Mouse (Mus musculus): ENCODE results near the gene Lhx2. TPM values are rescaled to one million over a fixed set of nuclear protein-coding genes. Genes with fewer than 3 reads are reported as not detected.
A peak's percentile ranks its signal among the peaks of the same experiment; 100 is the strongest.

Lhx2 gene
- total RNA-seq, 2 experiments from 2014 or later, result not detected

GRCm38 (mm10) chr2:38346881-38347764 lies 8.0 kb downstream of the Lhx2 start:
- no peak for DNase-seq

GRCm38 (mm10) chr2:38347811-38348551 lies 8.9 kb downstream of the Lhx2 start:
- intact Hi-C loops (cut with DNase I), result no loop called here
- no peak for DNase-seq

More at GRCm38 (mm10) chr2:38346881-38347764, 8.0 kb downstream of the Lhx2 start:
- intact Hi-C loops (cut with DNase I), result no loop called here

GRCm38 (mm10) chr2:38348660-38349420 lies 9.8 kb downstream of the Lhx2 start:
- no peak for DNase-seq

GRCm38 (mm10) chr2:38349447-38350350 lies 10.6 kb downstream of the Lhx2 start:
- no peak for DNase-seq
- intact Hi-C loops (cut with DNase I), result no loop called here

More at GRCm38 (mm10) chr2:38348660-38349420, 9.8 kb downstream of the Lhx2 start:
- intact Hi-C loops (cut with DNase I), result no loop called here

- no peak for DNase-seq
- intact Hi-C loops (cut with DNase I), result no loop called here
Measured at GRCm38 (mm10) chr2:38350386-38350785, 11.3 kb downstream of the Lhx2 start.

- DNase-seq, result peak; percentile 71 to 74
- intact Hi-C loops (cut with DNase I), result no loop called here
Measured at GRCm38 (mm10) chr2:38350796-38351195, 11.7 kb downstream of the Lhx2 start.

GRCm38 (mm10) chr2:38351641-38352320 lies 12.7 kb downstream of the Lhx2 start:
- intact Hi-C loops (cut with DNase I), result no loop called here
- DNase-seq, result peak in 1 of 2 experiments; percentile 11

GRCm38 (mm10) chr2:38352321-38353007 lies 13.4 kb downstream of the Lhx2 start:
- DNase-seq, result no peak
- intact Hi-C loops (cut with DNase I), result no loop called here

GRCm38 (mm10) chr2:38353008-38353379 lies 13.9 kb downstream of the Lhx2 start:
- no peak for DNase-seq
- intact Hi-C loops (cut with DNase I), result no loop called here

- intact Hi-C loops (cut with DNase I), result no loop called here
- DNase-seq, result no peak
Measured at GRCm38 (mm10) chr2:38353664-38354063, 14.6 kb downstream of the Lhx2 start.

- intact Hi-C loops (cut with DNase I), result no loop called here
- no peak for DNase-seq
Measured at GRCm38 (mm10) chr2:38354179-38354716, 15.2 kb downstream of the Lhx2 start.

GRCm38 (mm10) chr2:38354717-38355510 lies 15.8 kb downstream of the Lhx2 start:
- intact Hi-C loops (cut with DNase I), result loop anchor here (5.0 kb wide), 2 partner anchors 68 to 357 kb away; partner anchors contain the start of genes Dennd1a and Nr5a1
- no peak for DNase-seq

GRCm38 (mm10) chr2:38355731-38356427 lies 16.8 kb downstream of the Lhx2 start:
- peak in 1 of 2 experiments; percentile 17 for DNase-seq
- intact Hi-C loops (cut with DNase I), result loop anchor here (5.0 kb wide), 2 partner anchors 69 to 356 kb away; partner anchors contain the start of genes Dennd1a and Nr5a1

GRCm38 (mm10) chr2:38356428-38357260 lies 17.6 kb downstream of the Lhx2 start:
- intact Hi-C loops (cut with DNase I), result loop anchor here (5.0 kb wide), 2 partner anchors 69 to 356 kb away; partner anchors contain the start of genes Dennd1a and Nr5a1
- no peak for DNase-seq
